Mouse (Mus musculus): ENCODE measurements around the gene Zfp961. TPM values are rescaled to one million over a fixed set of nuclear protein-coding genes. Genes with fewer than 3 reads are reported as not detected.
A peak's percentile ranks its signal among the peaks of the same experiment; 100 is the strongest.
"Not testable (repeated sequence)": the region's sequence is repeated elsewhere in the genome, so short reads cannot be mapped to it uniquely, and the experiment has no call there.

The Zfp961 gene
- polyA plus RNA-seq, 1 experiment from 2014 or later, result 5.0 TPM

DNA sequence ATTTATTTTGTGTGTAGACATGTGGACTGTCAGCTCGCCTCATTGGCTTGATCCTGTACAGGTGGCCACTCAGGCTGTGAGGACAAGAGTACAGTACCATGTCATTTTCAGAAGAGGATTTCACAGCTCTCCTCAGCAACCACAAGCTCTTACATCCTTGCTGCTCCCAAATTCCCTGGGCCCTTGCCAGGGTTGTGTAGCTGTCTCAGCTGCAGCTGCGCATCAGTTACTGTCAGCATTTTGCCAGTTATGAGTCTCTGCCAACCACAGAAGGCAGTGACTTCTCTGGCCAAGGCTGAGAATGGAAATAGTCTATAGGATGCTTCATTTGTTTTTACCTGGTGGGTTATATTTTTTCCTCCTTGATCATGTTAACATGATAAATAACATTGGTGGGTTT, 67.3 kb downstream of the Zfp961 start:
- H3K9ac ChIP-seq (replicated peaks), result no peak overlapping the region
- H3K9me3 ChIP-seq (ENCODE audit: low read length), result no peaks in the 10 kb centered on the region
- H3K4me1 ChIP-seq (ENCODE audit: insufficient read depth), result no peaks in the 10 kb centered on the region
- H3K4me2 ChIP-seq (ENCODE audit: low read depth, low read length), result no peak overlapping the region
- no peak for ATAC-seq
- no peaks in the 10 kb centered on the region for H3K36me3 ChIP-seq (replicated peaks; ENCODE audit: insufficient read depth, low read length)
- H3K27me3 ChIP-seq (ENCODE audit: insufficient read depth, low read length), result no peaks in the 10 kb centered on the region
- no peak overlapping the region for H3K27ac ChIP-seq (ENCODE audit: low read depth)
- no peak overlapping the region for H3K4me3 ChIP-seq (ENCODE audit: low read depth, low read length)
- DNase-seq, result no peak
- WGBS (ENCODE audit: insufficient replicate concordance), result 63% methylated on average over 2 of the region's 2 CpGs
- TF ChIP-seq EP300 (IDR thresholded peaks at IDR 0.05; ENCODE audit: low read depth), result no peak
- TF ChIP-seq CTCF (IDR thresholded peaks at IDR 0.05; ENCODE audit: low read depth), result no peak

DNA sequence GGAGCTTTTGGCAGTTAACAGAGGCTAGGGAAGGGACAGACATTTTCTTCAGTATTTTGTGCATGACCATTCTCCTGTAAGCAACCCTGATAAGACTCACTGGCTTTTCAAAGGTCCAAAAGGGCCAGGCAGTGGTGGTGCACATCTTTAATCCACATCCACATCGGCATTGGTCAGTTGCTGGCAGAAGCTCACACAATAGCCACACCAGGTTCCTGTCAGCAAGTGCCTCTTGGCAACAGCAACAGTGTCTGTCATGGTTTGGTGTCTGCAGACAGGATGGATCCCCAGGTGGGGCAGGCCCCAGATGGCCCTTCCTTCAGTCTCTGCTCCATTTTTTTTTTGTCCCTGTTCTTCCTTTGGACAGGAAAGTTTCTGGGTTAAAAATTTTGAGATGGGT, 68.2 kb downstream of the Zfp961 start:
- H3K27me3 ChIP-seq (ENCODE audit: insufficient read depth, low read length); H3K4me3 ChIP-seq (ENCODE audit: low read depth, low read length); H3K36me3 ChIP-seq (replicated peaks; ENCODE audit: insufficient read depth, low read length); H3K9me3 ChIP-seq (ENCODE audit: low read length); ATAC-seq; H3K9ac ChIP-seq (replicated peaks); DNase-seq; H3K4me1 ChIP-seq (ENCODE audit: insufficient read depth); H3K4me2 ChIP-seq (ENCODE audit: low read depth, low read length); H3K27ac ChIP-seq (ENCODE audit: low read depth): not testable (repeated sequence)
- WGBS (ENCODE audit: insufficient replicate concordance), result 75% methylated on average over 1 of the region's 1 CpGs

DNA sequence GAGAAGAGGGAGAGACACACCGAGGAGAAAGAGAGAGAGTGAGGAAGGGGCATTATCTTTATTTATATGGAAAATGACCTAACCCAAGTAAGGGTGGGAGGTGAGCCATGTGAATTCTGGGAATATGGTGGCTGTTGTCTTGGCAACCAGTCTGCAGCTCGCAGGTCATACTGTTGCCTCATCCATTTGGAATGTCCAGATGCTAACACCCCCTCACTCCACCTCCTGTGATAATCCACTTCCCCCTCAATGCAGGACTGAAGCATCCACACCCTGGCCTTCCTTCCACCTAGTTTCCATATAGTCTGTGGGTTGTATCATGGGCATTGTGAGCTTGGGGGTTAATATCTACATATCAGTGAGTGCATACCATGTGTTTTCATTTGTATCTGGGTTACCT, 69.0 kb downstream of the Zfp961 start:
- H3K36me3 ChIP-seq (replicated peaks; ENCODE audit: insufficient read depth, low read length), result no peaks in the 10 kb centered on the region
- no peak for ATAC-seq
- no peaks in the 10 kb centered on the region for H3K27me3 ChIP-seq (ENCODE audit: insufficient read depth, low read length)
- TF ChIP-seq EP300 (IDR thresholded peaks at IDR 0.05; ENCODE audit: low read depth) (no peak), CTCF (IDR thresholded peaks at IDR 0.05; ENCODE audit: low read depth) (no peak)
- WGBS (ENCODE audit: insufficient replicate concordance), result 61% methylated on average over 2 of the region's 2 CpGs
- H3K9me3 ChIP-seq (ENCODE audit: low read length), result no peaks in the 10 kb centered on the region
- H3K4me2 ChIP-seq (ENCODE audit: low read depth, low read length), result no peak overlapping the region
- H3K27ac ChIP-seq (ENCODE audit: low read depth), result no peak overlapping the region
- no peak for DNase-seq
- H3K9ac ChIP-seq (replicated peaks), result no peak overlapping the region
- H3K4me3 ChIP-seq (ENCODE audit: low read depth, low read length), result no peak overlapping the region
- H3K4me1 ChIP-seq (ENCODE audit: insufficient read depth), result no peaks in the 10 kb centered on the region

DNA sequence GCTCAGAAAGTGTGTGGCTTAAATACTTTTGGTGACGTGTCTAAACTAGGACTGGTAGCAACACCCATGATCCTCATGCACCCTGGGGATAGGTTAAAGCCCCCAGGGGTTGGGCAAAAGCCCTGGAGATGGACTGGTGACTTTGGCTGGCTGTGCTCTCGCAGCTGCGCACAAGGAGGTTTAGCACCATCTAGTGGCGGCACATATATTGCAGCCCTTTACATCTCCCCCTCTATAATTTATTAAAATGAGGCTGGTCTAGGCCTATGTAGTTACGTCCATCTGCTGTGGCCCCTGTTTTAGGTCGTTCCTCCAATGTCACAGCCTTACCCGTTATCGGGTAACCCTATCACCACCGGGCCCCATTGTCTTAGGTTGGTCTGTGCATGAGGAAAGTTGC, 74.0 kb downstream of the Zfp961 start:
- H3K4me2 ChIP-seq (ENCODE audit: low read depth, low read length); H3K9ac ChIP-seq (replicated peaks); ATAC-seq; H3K36me3 ChIP-seq (replicated peaks; ENCODE audit: insufficient read depth, low read length); H3K4me3 ChIP-seq (ENCODE audit: low read depth, low read length); H3K27ac ChIP-seq (ENCODE audit: low read depth); H3K9me3 ChIP-seq (ENCODE audit: low read length); H3K4me1 ChIP-seq (ENCODE audit: insufficient read depth); H3K27me3 ChIP-seq (ENCODE audit: insufficient read depth, low read length); DNase-seq: not testable (repeated sequence)
- 21% methylated on average over 4 of the region's 9 CpGs for WGBS (ENCODE audit: insufficient replicate concordance)

DNA sequence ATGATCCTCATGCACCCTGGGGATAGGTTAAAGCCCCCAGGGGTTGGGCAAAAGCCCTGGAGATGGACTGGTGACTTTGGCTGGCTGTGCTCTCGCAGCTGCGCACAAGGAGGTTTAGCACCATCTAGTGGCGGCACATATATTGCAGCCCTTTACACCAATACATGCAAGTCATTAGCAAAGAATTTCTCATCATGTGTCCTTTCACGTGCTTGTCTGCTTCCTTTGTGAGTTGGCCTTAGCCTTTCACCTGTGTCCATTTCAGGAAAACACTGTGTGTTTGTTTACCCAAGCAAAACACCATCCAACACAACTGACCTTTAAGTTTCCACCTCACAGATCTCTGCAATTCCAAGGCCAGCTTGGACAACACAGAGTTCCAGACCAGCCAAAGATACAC, 82.1 kb downstream of the Zfp961 start:
- H3K27me3 ChIP-seq (ENCODE audit: insufficient read depth, low read length); H3K9me3 ChIP-seq (ENCODE audit: low read length); H3K36me3 ChIP-seq (replicated peaks; ENCODE audit: insufficient read depth, low read length); DNase-seq; H3K4me3 ChIP-seq (ENCODE audit: low read depth, low read length); H3K27ac ChIP-seq (ENCODE audit: low read depth); H3K4me2 ChIP-seq (ENCODE audit: low read depth, low read length); H3K4me1 ChIP-seq (ENCODE audit: insufficient read depth); H3K9ac ChIP-seq (replicated peaks): not testable (repeated sequence)
- peak; percentile 54 for TF ChIP-seq CTCF (IDR thresholded peaks at IDR 0.05; ENCODE audit: low read depth)
- WGBS (ENCODE audit: insufficient replicate concordance), result 32% methylated on average over 4 of the region's 4 CpGs
- ATAC-seq, result peak; percentile 80

DNA sequence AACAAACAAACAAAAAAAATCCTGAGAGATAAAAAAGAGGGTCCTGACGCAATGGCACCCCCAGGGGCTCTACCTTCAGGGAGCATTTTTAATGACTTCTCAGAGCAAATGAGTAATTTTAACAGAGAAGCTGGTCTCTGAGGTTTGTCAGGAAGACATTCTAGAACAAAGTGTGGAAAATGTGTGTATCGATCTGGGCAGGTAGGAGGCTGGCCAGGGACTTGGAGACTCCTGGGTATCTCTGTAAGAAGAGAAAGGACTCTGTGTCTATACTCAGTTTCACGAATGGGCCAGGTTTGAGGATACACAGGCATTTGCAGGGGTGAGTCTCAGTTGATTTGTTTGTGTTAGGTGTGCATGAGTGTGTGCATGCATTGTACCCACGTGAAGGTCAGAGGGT, 90.1 kb downstream of the Zfp961 start, which contains the start of gene Olfr372:
TSS of gene Olfr372 (plus strand) at position 301 of the 400 bp plus-strand sequence.
- H3K9ac ChIP-seq (replicated peaks); H3K36me3 ChIP-seq (replicated peaks; ENCODE audit: insufficient read depth, low read length); H3K4me2 ChIP-seq (ENCODE audit: low read depth, low read length); ATAC-seq; H3K27ac ChIP-seq (ENCODE audit: low read depth); H3K4me1 ChIP-seq (ENCODE audit: insufficient read depth); H3K4me3 ChIP-seq (ENCODE audit: low read depth, low read length); H3K9me3 ChIP-seq (ENCODE audit: low read length); H3K27me3 ChIP-seq (ENCODE audit: insufficient read depth, low read length); DNase-seq: not testable (repeated sequence)
- WGBS (ENCODE audit: insufficient replicate concordance), result 74% methylated on average over 4 of the region's 4 CpGs

DNA sequence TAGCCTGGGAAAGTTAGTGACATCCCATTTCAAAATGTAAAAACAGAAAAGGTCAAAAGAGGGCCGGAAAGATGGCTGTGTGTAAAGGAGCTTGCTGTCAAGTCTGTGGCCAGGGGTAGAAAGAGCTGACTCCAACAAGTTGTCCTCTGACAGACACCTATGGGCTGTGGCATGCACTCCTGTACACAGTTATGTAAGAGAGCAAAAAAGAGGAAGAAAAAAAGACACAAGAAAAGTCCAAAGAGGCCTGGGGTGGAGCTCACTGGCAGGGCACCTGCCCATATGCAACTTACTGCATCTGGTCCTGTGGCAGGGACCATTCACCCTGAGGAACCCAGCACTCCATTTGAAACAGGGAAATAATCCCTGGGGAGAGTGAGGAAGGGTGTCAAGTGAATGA, 91.7 kb downstream of the Zfp961 start:
- Histone ChIP-seq H3K4me2 (ENCODE audit: low read depth, low read length) (no peak overlapping the region), H3K9ac (replicated peaks) (no peak overlapping the region), H3K4me1 (ENCODE audit: insufficient read depth) (no peaks in the 10 kb centered on the region), H3K9me3 (ENCODE audit: low read length) (no peaks in the 10 kb centered on the region), H3K27ac (ENCODE audit: low read depth) (no peak overlapping the region), H3K36me3 (replicated peaks; ENCODE audit: insufficient read depth, low read length) (no peaks in the 10 kb centered on the region), H3K4me3 (ENCODE audit: low read depth, low read length) (no peak overlapping the region), H3K27me3 (ENCODE audit: insufficient read depth, low read length) (no peaks in the 10 kb centered on the region)
- DNase-seq (no peak), ATAC-seq (no peak)
- WGBS (ENCODE audit: insufficient replicate concordance), result 50% methylated on average over 1 of the region's 1 CpGs
- TF ChIP-seq EP300 (IDR thresholded peaks at IDR 0.05; ENCODE audit: low read depth) (no peak), CTCF (IDR thresholded peaks at IDR 0.05; ENCODE audit: low read depth) (no peak)

Other genes with a start within 250 kb of the Zfp961 start
- gene B3gnt3, start 249.2 kb upstream of the Zfp961 start, polyA plus RNA-seq (2015; fragmentation: Nextera tagmentation; extraction: Ambion mirVana), result 3.0 TPM in 2 replicates
- gene Fcho1, start 225.3 kb upstream of the Zfp961 start, polyA plus RNA-seq (2015; fragmentation: Nextera tagmentation; extraction: Ambion mirVana), result 15.3 and 16.7 TPM in 2 replicates
- 1.8 and 1.9 TPM in 2 replicates for gene Zfp709, start 69.0 kb upstream of the Zfp961 start, polyA plus RNA-seq (2015; fragmentation: Nextera tagmentation; extraction: Ambion mirVana)
- gene Zfp882, start 42.4 kb upstream of the Zfp961 start, polyA plus RNA-seq (2015; fragmentation: Nextera tagmentation; extraction: Ambion mirVana), result 0.54 and 0.61 TPM in 2 replicates
- gene Zfp617, start 42.4 kb upstream of the Zfp961 start, polyA plus RNA-seq (2015; fragmentation: Nextera tagmentation; extraction: Ambion mirVana), result 4.1 and 5.2 TPM in 2 replicates
- gene Cyp4f18, start 58.6 kb downstream of the Zfp961 start, polyA plus RNA-seq (2015; fragmentation: Nextera tagmentation; extraction: Ambion mirVana), result 4.8 and 5.8 TPM in 2 replicates
- gene Olfr372, start 90.2 kb downstream of the Zfp961 start, polyA plus RNA-seq (2015; fragmentation: Nextera tagmentation; extraction: Ambion mirVana), result not detected in 2 replicates
- 0.02 TPM in 1 of 2 replicates, not detected in the other for gene Olfr373, start 132.1 kb downstream of the Zfp961 start, polyA plus RNA-seq (2015; fragmentation: Nextera tagmentation; extraction: Ambion mirVana)
- gene Olfr374, start 156.0 kb downstream of the Zfp961 start, polyA plus RNA-seq (2015; fragmentation: Nextera tagmentation; extraction: Ambion mirVana), result not detected in 2 replicates
- 80.0 and 86.6 TPM in 2 replicates for gene Tpm4, start 183.9 kb downstream of the Zfp961 start, polyA plus RNA-seq (2015; fragmentation: Nextera tagmentation; extraction: Ambion mirVana)
- gene Rab8a, start 210.2 kb downstream of the Zfp961 start, polyA plus RNA-seq (2015; fragmentation: Nextera tagmentation; extraction: Ambion mirVana), result 57.3 and 58.1 TPM in 2 replicates
- 0.59 and 0.68 TPM in 2 replicates for gene Hsh2d, start 238.6 kb downstream of the Zfp961 start, polyA plus RNA-seq (2015; fragmentation: Nextera tagmentation; extraction: Ambion mirVana)

Measured in liver, postnatal 0 days (tissue).